Mouse (Mus musculus) midbrain, embryonic 16.5 days (tissue): ENCODE measurements around the gene Serpina5. TPM values are rescaled to one million over a fixed set of nuclear protein-coding genes. Genes with fewer than 3 reads are reported as not detected.

ENCODE experiments used
- ATAC-seq: fragments of 200-750 bp; cut with Nextera tagmentation; 2 replicates; pipeline ENCODE4 v1.8.0; 2017; ENCODE audit warnings: moderate TSS enrichment
- H3K27ac ChIP-seq: fragments of 300-500 bp; sonication (generic); 2 replicates; pipeline ENCODE4 v1.5.1; 2014; ENCODE audit warnings: mild to moderate bottlenecking, low read length, mixed read lengths
- H3K27me3 ChIP-seq: fragments of 300-500 bp; sonication (generic); 2 replicates; pipeline ENCODE4 v1.6.1; 2014; ENCODE audit warnings: low read depth, low read length, mixed read lengths; ENCODE audit not compliant: control insufficient read depth, insufficient read depth
- H3K36me3 ChIP-seq: fragments of 300-500 bp; sonication (generic); 2 replicates; pipeline ENCODE4 v1.6.1; 2014; ENCODE audit warnings: mild to moderate bottlenecking, low read length, moderate library complexity, mixed read lengths; ENCODE audit not compliant: control insufficient read depth, insufficient read depth
- H3K4me1 ChIP-seq: fragments of 300-500 bp; sonication (generic); 2 replicates; pipeline ENCODE4 v1.6.1; 2014; ENCODE audit warnings: mild to moderate bottlenecking, low read length, mixed read lengths; ENCODE audit not compliant: control insufficient read depth, insufficient read depth
- H3K4me2 ChIP-seq: fragments of 300-500 bp; sonication (generic); 2 replicates; pipeline ENCODE4 v1.6.1; 2014; ENCODE audit warnings: mild to moderate bottlenecking, low read length, mixed read lengths
- H3K4me3 ChIP-seq: fragments of 300-500 bp; sonication (generic); 2 replicates; pipeline ENCODE4 v1.5.1; 2014; ENCODE audit warnings: low read depth, mild to moderate bottlenecking, low read length, moderate library complexity, mixed read lengths
- H3K9ac ChIP-seq: fragments of 300-500 bp; sonication (generic); 2 replicates; pipeline ENCODE4 v1.6.1; 2014; ENCODE audit warnings: low read depth, low read length, mixed read lengths
- H3K9me3 ChIP-seq: fragments of 300-500 bp; sonication (generic); replicated peaks from 2 replicates; pipeline ENCODE4 v1.6.1; 2014; ENCODE audit warnings: mild to moderate bottlenecking, low read length, mixed read lengths; ENCODE audit not compliant: control insufficient read depth, poor library complexity, severe bottlenecking
- WGBS: fragments of 180-500 bp; shearing (Covaris S2); extraction: QIAGEN DNeasy Blood & Tissue Kit; methylation state at CpG from one replicate; pipeline ENCODE4 v1.1.7; 2014; 5-methylcytosine and 5-hydroxymethylcytosine counted together
- polyA plus RNA-seq: library from polyadenylated mRNA; unstranded; fragments of >200 nt; fragmentation: Nextera tagmentation; extraction: Ambion mirVana; gene quantifications from 2 replicates; pipeline ENCODE4 v1.2.1, GENCODE M21; 2015

Gene Serpina5
- polyA plus RNA-seq, 1 experiment from 2014 or later, result not detected

DNA sequence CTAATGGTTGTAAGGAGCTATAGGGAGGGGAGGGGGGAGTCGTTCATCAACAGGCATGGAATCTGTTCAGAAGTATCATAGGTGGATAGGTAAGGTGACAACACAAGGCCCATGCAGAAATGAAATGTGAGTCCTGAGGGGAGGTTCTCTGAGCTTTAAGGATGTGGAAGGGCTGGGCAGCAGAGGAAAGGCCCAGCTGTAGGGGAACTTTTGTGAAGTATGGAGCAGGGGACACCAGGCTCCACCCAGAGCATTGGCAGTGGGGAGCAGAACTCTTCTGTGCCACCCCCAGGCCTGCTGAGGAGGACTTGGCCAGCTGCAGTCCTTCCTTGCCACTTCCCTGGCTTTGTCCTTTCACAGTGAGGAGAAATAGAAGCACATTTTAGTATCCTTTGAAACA, 40.6 kb downstream of the Serpina5 start:
- no peak for ATAC-seq
- no peaks in the 10 kb centered on the region for H3K4me1 ChIP-seq
- no peaks in the 10 kb centered on the region for H3K36me3 ChIP-seq
- H3K27me3 ChIP-seq, result no peaks in the 10 kb centered on the region
- H3K9me3 ChIP-seq, result no peaks in the 10 kb centered on the region
- H3K27ac ChIP-seq, result no peak overlapping the region
- H3K4me2 ChIP-seq, result no peak overlapping the region
- no peak overlapping the region for H3K4me3 ChIP-seq
- no peak overlapping the region for H3K9ac ChIP-seq
- WGBS, result 84% methylated on average over 1 of the region's 1 CpGs

GRCm38 (mm10) chr12:104142427-104142826, 41.5 kb downstream of the Serpina5 start:
- no peak overlapping the region for H3K4me2 ChIP-seq
- 73% methylated on average over 1 of the region's 1 CpGs for WGBS

GRCm38 (mm10) chr12:104143286-104143685, 42.4 kb downstream of the Serpina5 start:
- no peak overlapping the region for H3K4me2 ChIP-seq
- no peaks in the 10 kb centered on the region for H3K9me3 ChIP-seq
- 86% methylated on average over 1 of the region's 1 CpGs for WGBS
- no peak for ATAC-seq
- H3K9ac ChIP-seq, result no peak overlapping the region
- no peaks in the 10 kb centered on the region for H3K4me1 ChIP-seq
- no peak overlapping the region for H3K4me3 ChIP-seq
- H3K36me3 ChIP-seq, result no peaks in the 10 kb centered on the region
- H3K27ac ChIP-seq, result no peak overlapping the region
- no peaks in the 10 kb centered on the region for H3K27me3 ChIP-seq

More at GRCm38 (mm10) chr12:104142427-104142826, 41.5 kb downstream of the Serpina5 start:
- Histone ChIP-seq H3K4me3 (no peak overlapping the region), H3K27ac (no peak overlapping the region), H3K4me1 (no peaks in the 10 kb centered on the region), H3K9me3 (no peaks in the 10 kb centered on the region), H3K36me3 (no peaks in the 10 kb centered on the region), H3K9ac (no peak overlapping the region), H3K27me3 (no peaks in the 10 kb centered on the region)
- ATAC-seq, result no peak

DNA sequence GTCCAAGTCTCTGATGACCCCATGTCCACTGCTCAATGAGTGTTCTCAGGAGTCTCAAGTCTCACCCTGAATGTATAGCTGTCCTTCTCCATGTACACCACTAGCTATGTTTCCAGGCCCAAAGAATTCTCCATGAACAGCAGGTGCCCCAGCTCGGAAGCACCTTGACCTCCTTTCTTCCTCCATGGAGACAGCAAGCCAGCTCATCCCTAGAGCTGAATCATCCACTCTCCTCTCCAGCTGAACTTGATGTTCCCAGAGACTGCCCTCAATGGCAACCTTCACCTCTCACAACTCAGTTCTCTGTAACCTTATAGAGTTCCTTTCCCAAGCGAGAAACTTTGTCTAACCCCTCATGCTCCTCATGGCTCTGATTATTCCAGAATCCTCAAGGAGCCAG, 44.7 kb downstream of the Serpina5 start:
- H3K36me3 ChIP-seq, result no peaks in the 10 kb centered on the region
- H3K27me3 ChIP-seq, result no peaks in the 10 kb centered on the region
- no peak overlapping the region for H3K27ac ChIP-seq
- no peak for ATAC-seq
- no peak overlapping the region for H3K4me2 ChIP-seq
- no peak overlapping the region for H3K9ac ChIP-seq
- no peak overlapping the region for H3K4me3 ChIP-seq
- 75% methylated on average over 2 of the region's 2 CpGs for WGBS
- H3K9me3 ChIP-seq, result no peaks in the 10 kb centered on the region
- H3K4me1 ChIP-seq, result no peaks in the 10 kb centered on the region

DNA sequence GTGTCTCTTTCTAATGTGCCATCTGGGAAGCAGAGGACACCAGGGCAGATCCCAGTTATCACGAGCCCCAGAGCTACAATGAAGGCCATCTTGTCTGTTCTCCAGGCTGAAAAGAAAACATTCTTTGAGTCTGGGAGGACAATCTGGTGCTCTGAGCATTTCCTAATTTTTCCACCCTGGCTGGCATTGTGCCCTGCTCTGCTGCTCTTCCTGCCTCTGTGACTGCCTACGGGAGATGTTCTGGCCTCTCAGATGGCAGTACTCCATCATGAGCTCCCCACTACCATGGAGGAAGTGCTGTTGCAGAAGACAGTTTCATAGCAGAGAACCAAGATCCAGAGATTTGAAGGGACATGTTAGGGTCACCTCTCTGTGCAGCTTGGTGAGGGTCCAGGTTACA, 51.1 kb downstream of the Serpina5 start:
- no peak for ATAC-seq
- 90% methylated on average over 2 of the region's 2 CpGs for WGBS
- no peak overlapping the region for H3K9ac ChIP-seq
- no peaks in the 10 kb centered on the region for H3K4me1 ChIP-seq
- no peaks in the 10 kb centered on the region for H3K9me3 ChIP-seq
- H3K36me3 ChIP-seq, result no peaks in the 10 kb centered on the region
- no peaks in the 10 kb centered on the region for H3K27me3 ChIP-seq
- no peak overlapping the region for H3K4me3 ChIP-seq
- H3K27ac ChIP-seq, result no peak overlapping the region
- no peak overlapping the region for H3K4me2 ChIP-seq

DNA sequence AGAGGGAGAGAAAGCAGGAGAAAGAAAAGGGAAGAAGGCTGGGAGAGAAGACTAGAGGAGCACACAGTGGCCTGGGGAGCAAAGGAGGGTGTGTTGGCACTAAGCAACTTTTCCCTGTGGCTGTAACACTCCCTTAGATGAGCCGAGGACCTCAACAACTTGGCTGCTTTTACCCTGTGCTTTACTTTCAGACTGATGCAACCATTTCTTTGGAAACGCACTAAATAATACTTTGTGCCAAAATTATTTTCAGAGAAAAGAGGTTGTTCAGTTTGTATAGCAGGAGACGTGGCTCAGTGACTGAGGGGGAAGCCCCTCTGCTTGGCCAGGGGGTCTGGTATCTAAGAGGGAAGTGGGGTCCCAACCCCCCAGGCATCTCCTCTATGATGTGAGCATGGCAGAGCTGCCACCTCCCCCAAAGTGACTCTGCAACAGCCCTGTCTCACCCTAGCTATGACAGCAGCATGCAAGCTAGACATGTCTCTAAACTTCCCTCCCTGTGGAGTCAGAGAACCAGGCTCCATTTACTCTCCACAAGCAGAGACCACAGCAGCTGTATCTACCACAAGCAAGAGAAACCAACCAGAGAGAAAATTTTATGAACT, 52.2 kb downstream of the Serpina5 start:
- Histone ChIP-seq H3K9ac (no peak overlapping the region), H3K4me3 (no peak overlapping the region), H3K4me2 (no peak overlapping the region), H3K27me3 (no peaks in the 10 kb centered on the region), H3K27ac (no peak overlapping the region), H3K4me1 (no peaks in the 10 kb centered on the region), H3K36me3 (no peaks in the 10 kb centered on the region), H3K9me3 (no peaks in the 10 kb centered on the region)
- WGBS, result 80% methylated on average over 3 of the region's 3 CpGs
- no peak for ATAC-seq

DNA sequence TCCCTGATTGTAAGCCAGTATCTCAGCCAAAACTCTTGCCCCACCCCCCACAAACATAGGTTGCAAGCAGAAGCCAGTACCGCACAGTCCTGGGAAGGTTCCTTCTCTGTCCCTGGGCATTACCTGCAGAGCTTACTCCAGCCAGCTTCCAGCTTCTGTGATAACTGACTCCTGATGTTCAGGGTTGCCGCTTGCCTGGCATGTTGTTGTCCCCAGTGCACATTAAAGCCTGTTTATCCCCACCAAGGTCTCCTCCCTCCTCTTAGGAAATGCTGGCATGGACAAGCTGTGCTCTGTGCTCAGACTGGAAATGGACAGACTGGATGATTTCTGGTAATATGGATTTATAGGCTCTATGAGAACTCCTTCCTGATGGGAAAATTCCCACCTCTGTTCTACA, 52.7 kb downstream of the Serpina5 start, which contains the start of gene Serpina3c:
Serpina3c (minus strand) TSS at position 215 of the 400 bp plus-strand sequence.
- H3K9ac ChIP-seq, result no peak within 1 kb of the TSS
- H3K4me3 ChIP-seq, result no peak within 1 kb of the TSS
- H3K9me3 ChIP-seq, result no peaks in the 10 kb centered on the region
- H3K27ac ChIP-seq, result no peak within 1 kb of the TSS
- ATAC-seq, result no peak
- H3K4me1 ChIP-seq, result no peaks in the 10 kb centered on the region
- no peaks in the 10 kb centered on the region for H3K36me3 ChIP-seq
- H3K4me2 ChIP-seq, result no peak within 1 kb of the TSS
- H3K27me3 ChIP-seq, result no peaks in the 10 kb centered on the region
- 90% methylated on average over 2 of the region's 2 CpGs for WGBS

Other genes with a start within 250 kb of the Serpina5 start
- gene Serpina1a, start 237.6 kb upstream of the Serpina5 start, polyA plus RNA-seq, result not detected in 2 replicates
- not detected in 2 replicates for gene Serpina1c, start 196.2 kb upstream of the Serpina5 start, polyA plus RNA-seq
- gene Serpina1e, start 142.1 kb upstream of the Serpina5 start, polyA plus RNA-seq, result not detected in 2 replicates
- not detected in 2 replicates for gene Serpina11, start 111.2 kb upstream of the Serpina5 start, polyA plus RNA-seq
- gene Serpina9, start 87.4 kb upstream of the Serpina5 start, polyA plus RNA-seq, result 0.05 TPM in 1 of 2 replicates, not detected in the other
- not detected in 2 replicates for gene Serpina12, start 56.7 kb upstream of the Serpina5 start, polyA plus RNA-seq
- not detected in 2 replicates for gene Serpina3a, start 11.6 kb downstream of the Serpina5 start, polyA plus RNA-seq
- not detected in 2 replicates for gene Serpina3b, start 26.9 kb downstream of the Serpina5 start, polyA plus RNA-seq
- 0.08 TPM in 1 of 2 replicates, not detected in the other for gene Serpina3c, start 52.8 kb downstream of the Serpina5 start, polyA plus RNA-seq
- gene Serpina3f, start 113.4 kb downstream of the Serpina5 start, polyA plus RNA-seq, result 0.19 and 0.24 TPM in 2 replicates
- gene Serpina3g, start 135.1 kb downstream of the Serpina5 start, polyA plus RNA-seq, result 0.16 and 0.87 TPM in 2 replicates
- not detected in 2 replicates for gene Serpina3i, start 162.0 kb downstream of the Serpina5 start, polyA plus RNA-seq
- not detected in 2 replicates for gene Serpina3j, start 213.4 kb downstream of the Serpina5 start, polyA plus RNA-seq
- not detected in 2 replicates for gene Serpina3k, start 237.4 kb downstream of the Serpina5 start, polyA plus RNA-seq
- gene Serpina3m, start 237.4 kb downstream of the Serpina5 start, polyA plus RNA-seq, result not detected in 2 replicates